ENCODE assay signal across 8 mouse cellular contexts in the genomic region with DNA sequence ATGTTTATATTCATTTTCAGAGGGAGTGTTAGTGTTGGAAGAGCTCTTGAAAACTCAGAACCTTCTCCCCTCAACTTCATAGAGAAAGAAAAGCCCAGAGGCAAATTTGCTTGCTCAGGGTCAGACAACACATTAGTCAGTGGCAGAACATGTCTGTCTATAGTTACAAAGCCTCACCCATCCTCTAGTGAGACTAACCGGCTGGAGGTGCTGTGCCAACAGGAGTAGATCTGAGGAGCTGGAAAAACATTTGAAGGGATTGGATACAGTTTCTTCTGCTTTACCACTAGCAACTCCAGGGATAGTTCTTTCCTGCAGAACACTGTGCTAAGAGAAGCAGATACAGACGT. TPM values are rescaled to one million over a fixed set of nuclear protein-coding genes. Genes with fewer than 3 reads are reported as not detected.
DNase-seq lines count a peak whose midpoint lies in the region; ATAC-seq and TF ChIP-seq lines count a peak whose summit lies in the region.

No protein-coding gene starts in this region.

- in situ Hi-C loops in CH12.LX (cut with MboI; ENCODE audit: low pct_ligation_motif_present, low pct_unique_long_range_greater_than_20kb, low sequenced_read_pairs), result loop anchor here (5.0 kb wide), 1 partner anchor 35 kb away; a partner anchor contains a TSS

- peak overlapping the region; percentile 94 for H3K9ac ChIP-seq in heart, embryonic 12.5 days
- H3K9ac ChIP-seq in CH12.LX (ENCODE audit: insufficient read depth, low read depth), result peak overlapping the region; percentile 78; the same call in 1 of the 2 replicates
- peak overlapping the region; percentile 88 for H3K9ac ChIP-seq in forebrain, embryonic 15.5 days (replicated peaks)
- H3K9ac ChIP-seq in liver, embryonic 16.5 days (ENCODE audit: low read depth, low read length), result no peak overlapping the region; the same call in 1 of the 2 replicates

- no peak for TF ChIP-seq EP300 in CH12.LX (IDR thresholded peaks at IDR 0.05; ENCODE audit: low read length)

- H3K79me2 ChIP-seq in CH12.LX (replicated peaks; ENCODE audit: control insufficient read depth, extremely low read depth, insufficient read depth, poor library complexity, severe bottlenecking), result peaks cover 17% of the 10 kb centered on the region

- no peak for DNase-seq in heart, postnatal 4 days
- DNase-seq in CH12.LX (ENCODE audit: extremely low read depth), result no peak
- DNase-seq in cerebellum, postnatal 14 days, result no peak
- no peak for DNase-seq in thymus, adult 2 months

- TF ChIP-seq CTCF in CH12.LX (conservative IDR thresholded peaks at IDR 0.05 in 1 of 2, IDR thresholded peaks at IDR 0.05 in 1 of 2; ENCODE audit: low read depth in 2 of 2, low read length in 2 of 2), result peak in 1 of 2 experiments; percentile 12; a peak in 1 of 4 replicates
- TF ChIP-seq CTCF in thymus, adult 2 months (IDR thresholded peaks at IDR 0.05; ENCODE audit: borderline replicate concordance, control insufficient read depth, extremely low read depth, insufficient read depth, low read length, poor library complexity), result no peak

- H3K4me2 ChIP-seq in heart, embryonic 12.5 days, result peak overlapping the region; percentile 92
- peak overlapping the region; percentile 72 for H3K4me2 ChIP-seq in CH12.LX (ENCODE audit: insufficient read depth, low read depth, poor library complexity, severe bottlenecking)
- peak overlapping the region; percentile 90 for H3K4me2 ChIP-seq in forebrain, embryonic 15.5 days (replicated peaks)
- peak overlapping the region; percentile 92 for H3K4me2 ChIP-seq in liver, embryonic 16.5 days (ENCODE audit: low read depth, low read length)

- peak; percentile 8 for ATAC-seq in heart, embryonic 12.5 days (ENCODE audit: insufficient number of reproducible peaks, low FRiP score)
- peak; percentile 33 for ATAC-seq in forebrain, embryonic 15.5 days (replicated peaks)
- no peak for ATAC-seq in liver, embryonic 16.5 days (ENCODE audit: low read depth)
- ATAC-seq in megakaryocyte progenitor cell, adult 5-6 weeks (replicated peaks; ENCODE audit: poor library complexity), result no peak

- H3K36me3 ChIP-seq in heart, embryonic 12.5 days, result peaks cover 15% of the 10 kb centered on the region
- H3K36me3 ChIP-seq in CH12.LX (replicated peaks in 1 of 2; ENCODE audit: control insufficient read depth in 1 of 2, insufficient read depth in 1 of 2, low read length in 1 of 2), result peaks cover 0 to 32% of the 10 kb centered on the region in 2 experiments
- no peaks in the 10 kb centered on the region for H3K36me3 ChIP-seq in forebrain, embryonic 15.5 days
- no peaks in the 10 kb centered on the region for H3K36me3 ChIP-seq in liver, embryonic 16.5 days (ENCODE audit: control insufficient read depth, insufficient read depth)
- no peaks in the 10 kb centered on the region for H3K36me3 ChIP-seq in thymus, adult 2 months (ENCODE audit: control insufficient read depth, insufficient read depth, low read length)

- H3K27me3 ChIP-seq in heart, embryonic 12.5 days (replicated peaks), result no peaks in the 10 kb centered on the region
- H3K27me3 ChIP-seq in CH12.LX (replicated peaks), result no peaks in the 10 kb centered on the region
- H3K27me3 ChIP-seq in forebrain, embryonic 15.5 days, result no peaks in the 10 kb centered on the region
- H3K27me3 ChIP-seq in liver, embryonic 16.5 days (ENCODE audit: control insufficient read depth, insufficient read depth, low read depth, low read length), result no peaks in the 10 kb centered on the region
- no peaks in the 10 kb centered on the region for H3K27me3 ChIP-seq in thymus, adult 2 months (ENCODE audit: control insufficient read depth, insufficient read depth, low read length)

- 3% methylated on average over 2 of the region's 2 CpGs for WGBS in heart, embryonic 12.5 days
- WGBS in forebrain, embryonic 15.5 days, result 3% methylated on average over 2 of the region's 2 CpGs
- 2% methylated on average over 2 of the region's 2 CpGs for WGBS in liver, embryonic 16.5 days (ENCODE audit: insufficient replicate concordance)
- 14% methylated on average over 2 of the region's 2 CpGs for WGBS in thymus, adult 2 months

- no peak for TF ChIP-seq POLR2A in CH12.LX (IDR thresholded peaks at IDR 0.05; ENCODE audit: low read depth, low read length)
- TF ChIP-seq POLR2A in thymus, adult 2 months (IDR thresholded peaks at IDR 0.05; ENCODE audit: control insufficient read depth, extremely low read depth, insufficient read depth, low read length, poor library complexity), result no peak

- peaks cover 36% of the 10 kb centered on the region for H3K4me1 ChIP-seq in heart, embryonic 12.5 days (replicated peaks)
- H3K4me1 ChIP-seq in CH12.LX (ENCODE audit: control insufficient read depth in 1 of 2, insufficient read depth in 2 of 2), result peaks cover 7 to 41% of the 10 kb centered on the region in 2 experiments; a peak in 3 of 4 replicates
- H3K4me1 ChIP-seq in forebrain, embryonic 15.5 days, result peaks cover 33% of the 10 kb centered on the region
- peaks cover 27% of the 10 kb centered on the region for H3K4me1 ChIP-seq in liver, embryonic 16.5 days (ENCODE audit: control insufficient read depth, low read depth, low read length)
- H3K4me1 ChIP-seq in thymus, adult 2 months (replicated peaks; ENCODE audit: control insufficient read depth, insufficient read depth, low read length), result peaks cover 10% of the 10 kb centered on the region

- H3K4me3 ChIP-seq in heart, embryonic 12.5 days, result peak overlapping the region; percentile 91
- peak overlapping the region; percentile 82 to 97 (median 91) for H3K4me3 ChIP-seq in CH12.LX (replicated peaks in 1 of 3; ENCODE audit: low read depth in 2 of 3, low read length in 2 of 3, poor library complexity in 1 of 3)
- H3K4me3 ChIP-seq in forebrain, embryonic 15.5 days, result peak overlapping the region; percentile 98
- peak overlapping the region; percentile 73 for H3K4me3 ChIP-seq in liver, embryonic 16.5 days (ENCODE audit: low read depth, low read length)
- H3K4me3 ChIP-seq in thymus, adult 2 months (ENCODE audit: control insufficient read depth, insufficient read depth, low read length), result no peak overlapping the region

- H3K9me3 ChIP-seq in heart, embryonic 12.5 days (replicated peaks), result no peaks in the 10 kb centered on the region
- no peaks in the 10 kb centered on the region for H3K9me3 ChIP-seq in CH12.LX (replicated peaks; ENCODE audit: low read length)
- H3K9me3 ChIP-seq in forebrain, embryonic 15.5 days, result no peaks in the 10 kb centered on the region
- no peaks in the 10 kb centered on the region for H3K9me3 ChIP-seq in liver, embryonic 16.5 days (replicated peaks; ENCODE audit: control insufficient read depth, low read length)

- H3K27ac ChIP-seq in heart, embryonic 12.5 days (ENCODE audit: poor library complexity, severe bottlenecking), result peak overlapping the region; percentile 88
- H3K27ac ChIP-seq in CH12.LX (ENCODE audit: insufficient read depth, low read depth), result no peak overlapping the region
- H3K27ac ChIP-seq in forebrain, embryonic 15.5 days (replicated peaks), result peak overlapping the region; percentile 88
- H3K27ac ChIP-seq in liver, embryonic 16.5 days (ENCODE audit: low read length), result peak overlapping the region; percentile 38; the same call in 1 of the 2 replicates
- H3K27ac ChIP-seq in thymus, adult 2 months (ENCODE audit: control insufficient read depth, insufficient read depth, low read length), result no peak overlapping the region

- dilution Hi-C loops in CH12.LX (cut with MboI; ENCODE audit: extremely low pct_ligation_motif_present, extremely low pct_unique_long_range_greater_than_20kb, low sequenced_read_pairs), result no loop called here

- TF ChIP-seq RAD21 in CH12.LX (IDR thresholded peaks at IDR 0.05; ENCODE audit: low read depth, low read length), result no peak; the same call in 1 of the 2 replicates

RNA-seq across cellular contexts. Expression of a gene that starts 0.8 kb away (rescaled TPM):
- polyA plus RNA-seq in heart, embryonic 12.5 days (2016; fragmentation: Nextera tagmentation; extraction: Ambion mirVana), result 13.7 and 14.8 TPM in 2 replicates
- 10 to 100 TPM; 38.2 to 42.5 TPM for total RNA-seq in heart, postnatal 4 days (2021)
- total RNA-seq in CH12.LX (2012; rRNA removed), result 24.3 and 31.2 TPM in 2 replicates
- total RNA-seq in CH12.LX (2014; rRNA removed), result 11.6 and 15.0 TPM in 2 replicates
- polyA plus RNA-seq in CH12.LX (2012; ENCODE audit: insufficient read length, low read depth), result 79.8 and 82.8 TPM in 2 replicates
- 14.3 and 15.6 TPM in 2 replicates for polyA plus RNA-seq in forebrain, embryonic 15.5 days (2015; fragmentation: Nextera tagmentation; extraction: Ambion mirVana)
- polyA plus RNA-seq in liver, embryonic 16.5 days (2015; fragmentation: Nextera tagmentation; extraction: Ambion mirVana), result 4.0 and 6.0 TPM in 2 replicates
- total RNA-seq in megakaryocyte progenitor cell, adult 5-6 weeks (2015), result 14.4 and 18.0 TPM in 2 replicates
- total RNA-seq in megakaryocyte progenitor cell, adult 5-6 weeks (2017), result 12.5 and 16.5 TPM in 2 replicates
- polyA plus RNA-seq in thymus, adult 2 months (2012; rRNA removed), result 151 and 172 TPM in 2 replicates

RNA-seq across cellular contexts. Expression of a gene that starts 22.0 kb away (rescaled TPM):
- 12.6 TPM in 2 replicates for polyA plus RNA-seq in heart, embryonic 12.5 days (2016; fragmentation: Nextera tagmentation; extraction: Ambion mirVana)
- total RNA-seq in heart, postnatal 4 days (2021), result 1 to 10 TPM; 8.3 to 9.3 TPM
- total RNA-seq in CH12.LX (2012; rRNA removed) (4.0 and 4.8 TPM in 2 replicates), CH12.LX (2014; rRNA removed) (3.1 and 3.4 TPM in 2 replicates)
- polyA plus RNA-seq in CH12.LX (2012; ENCODE audit: insufficient read length, low read depth), result 6.6 and 6.7 TPM in 2 replicates
- 7.0 and 8.2 TPM in 2 replicates for polyA plus RNA-seq in forebrain, embryonic 15.5 days (2015; fragmentation: Nextera tagmentation; extraction: Ambion mirVana)
- polyA plus RNA-seq in liver, embryonic 16.5 days (2015; fragmentation: Nextera tagmentation; extraction: Ambion mirVana), result 2.1 and 2.9 TPM in 2 replicates
- 0.07 and 0.90 TPM in 2 replicates for total RNA-seq in megakaryocyte progenitor cell, adult 5-6 weeks (2015)
- 0.25 and 0.81 TPM in 2 replicates for total RNA-seq in megakaryocyte progenitor cell, adult 5-6 weeks (2017)
- polyA plus RNA-seq in thymus, adult 2 months (2012; rRNA removed), result 12.8 and 16.1 TPM in 2 replicates

RNA-seq across cellular contexts. Expression of a gene that starts 29.2 kb away (rescaled TPM):
- not detected in 2 replicates for polyA plus RNA-seq in heart, embryonic 12.5 days (2016; fragmentation: Nextera tagmentation; extraction: Ambion mirVana)
- total RNA-seq in heart, postnatal 4 days (2021), result not detected
- total RNA-seq in CH12.LX (2012; rRNA removed) (not detected in 2 replicates), CH12.LX (2014; rRNA removed) (not detected in 2 replicates)
- polyA plus RNA-seq in CH12.LX (2012; ENCODE audit: insufficient read length, low read depth), result not detected in 2 replicates
- polyA plus RNA-seq in forebrain, embryonic 15.5 days (2015; fragmentation: Nextera tagmentation; extraction: Ambion mirVana), result not detected in 2 replicates
- polyA plus RNA-seq in liver, embryonic 16.5 days (2015; fragmentation: Nextera tagmentation; extraction: Ambion mirVana), result not detected in 2 replicates
- not detected in 2 replicates for total RNA-seq in megakaryocyte progenitor cell, adult 5-6 weeks (2015)
- total RNA-seq in megakaryocyte progenitor cell, adult 5-6 weeks (2017), result not detected in 2 replicates
- polyA plus RNA-seq in thymus, adult 2 months (2012; rRNA removed), result not detected in 2 replicates

RNA-seq across cellular contexts. Expression of a gene that starts 36.7 kb away (rescaled TPM):
- 575 and 577 TPM in 2 replicates for polyA plus RNA-seq in heart, embryonic 12.5 days (2016; fragmentation: Nextera tagmentation; extraction: Ambion mirVana)
- total RNA-seq in heart, postnatal 4 days (2021), result 100 to 1,000 TPM; 296 TPM
- total RNA-seq in CH12.LX (2012; rRNA removed) (921 and 922 TPM in 2 replicates), CH12.LX (2014; rRNA removed) (749 and 831 TPM in 2 replicates)
- 779 and 831 TPM in 2 replicates for polyA plus RNA-seq in CH12.LX (2012; ENCODE audit: insufficient read length, low read depth)
- 750 and 789 TPM in 2 replicates for polyA plus RNA-seq in forebrain, embryonic 15.5 days (2015; fragmentation: Nextera tagmentation; extraction: Ambion mirVana)
- polyA plus RNA-seq in liver, embryonic 16.5 days (2015; fragmentation: Nextera tagmentation; extraction: Ambion mirVana), result 291 and 307 TPM in 2 replicates
- total RNA-seq in megakaryocyte progenitor cell, adult 5-6 weeks (2015), result 141 and 153 TPM in 2 replicates
- 272 and 309 TPM in 2 replicates for total RNA-seq in megakaryocyte progenitor cell, adult 5-6 weeks (2017)
- polyA plus RNA-seq in thymus, adult 2 months (2012; rRNA removed), result 387 and 460 TPM in 2 replicates

RNA-seq across cellular contexts. Expression of a gene that starts 42.9 kb away (rescaled TPM):
- polyA plus RNA-seq in heart, embryonic 12.5 days (2016; fragmentation: Nextera tagmentation; extraction: Ambion mirVana), result 0.23 and 0.65 TPM in 2 replicates
- not detected for total RNA-seq in heart, postnatal 4 days (2021)
- total RNA-seq in CH12.LX (2012; rRNA removed) (not detected in 2 replicates), CH12.LX (2014; rRNA removed) (not detected in 2 replicates)
- 0.19 TPM in 1 of 2 replicates, not detected in the other for polyA plus RNA-seq in CH12.LX (2012; ENCODE audit: insufficient read length, low read depth)
- polyA plus RNA-seq in forebrain, embryonic 15.5 days (2015; fragmentation: Nextera tagmentation; extraction: Ambion mirVana), result 0.14 TPM in 1 of 2 replicates, not detected in the other
- polyA plus RNA-seq in liver, embryonic 16.5 days (2015; fragmentation: Nextera tagmentation; extraction: Ambion mirVana), result 33.8 and 35.3 TPM in 2 replicates
- not detected in 2 replicates for total RNA-seq in megakaryocyte progenitor cell, adult 5-6 weeks (2015)
- total RNA-seq in megakaryocyte progenitor cell, adult 5-6 weeks (2017), result not detected in 2 replicates
- polyA plus RNA-seq in thymus, adult 2 months (2012; rRNA removed), result 0.22 and 0.50 TPM in 2 replicates

Comparison
In these comparisons a context has a peak if more than half of its experiments do, and no peak if none do; other contexts are left out.
1. ATAC-seq: peak in heart, embryonic 12.5 days (single experiment) and forebrain, embryonic 15.5 days (single experiment); none in liver, embryonic 16.5 days (single experiment) and megakaryocyte progenitor cell, adult 5-6 weeks (single experiment).
2. H3K27ac ChIP-seq: peak in heart, embryonic 12.5 days (single experiment), forebrain, embryonic 15.5 days (single experiment) and liver, embryonic 16.5 days (single experiment); none in CH12.LX (single experiment) and thymus, adult 2 months (single experiment).
3. Peak in every context shown above with its lines, with median percentiles within 50 percentile points of each other: H3K4me2 ChIP-seq.